Mouse (Mus musculus) layer of hippocampus, adult 18-20 months (tissue): ENCODE measurements around the gene Fign. TPM values are rescaled to one million over a fixed set of nuclear protein-coding genes. Genes with fewer than 3 reads are reported as not detected.
A peak's percentile ranks its signal among the peaks of the same experiment; 100 is the strongest.

ENCODE experiments used
- DNase-seq, 2 experiments: peaks; one replicate each; pipeline ENCODE4 v3.0.0; 2022; ENCODE audit warnings: low spot score in 2 of 2
- total RNA-seq, 2 experiments: library from RNA; stranded (reverse); gene quantifications; 2 replicates each; pipeline ENCODE4 v1.2.3; 2021

The Fign gene
- total RNA-seq, 2 experiments from 2014 or later = 1.6 to 1.8 TPM

DNA sequence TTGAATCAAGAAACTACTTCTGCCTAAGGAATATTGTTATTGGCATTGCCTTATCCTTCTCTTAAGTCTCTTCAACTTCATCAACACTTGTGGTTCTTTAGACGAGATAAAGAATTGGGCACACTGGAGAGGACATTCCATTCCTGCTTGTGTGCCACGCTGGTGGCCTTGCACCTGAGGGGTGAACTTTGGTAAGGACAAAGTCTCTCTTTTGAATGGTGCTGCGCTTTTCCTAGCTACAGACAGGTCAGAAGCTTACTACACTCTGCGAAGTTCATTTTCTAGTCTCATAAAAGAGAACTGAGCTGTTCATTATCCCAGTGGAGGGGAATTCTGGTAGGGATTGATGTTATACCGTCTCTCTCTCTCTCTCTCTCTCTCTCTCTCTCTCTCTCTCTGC, 38.4 kb downstream of the Fign start:
- no peak for DNase-seq

DNA sequence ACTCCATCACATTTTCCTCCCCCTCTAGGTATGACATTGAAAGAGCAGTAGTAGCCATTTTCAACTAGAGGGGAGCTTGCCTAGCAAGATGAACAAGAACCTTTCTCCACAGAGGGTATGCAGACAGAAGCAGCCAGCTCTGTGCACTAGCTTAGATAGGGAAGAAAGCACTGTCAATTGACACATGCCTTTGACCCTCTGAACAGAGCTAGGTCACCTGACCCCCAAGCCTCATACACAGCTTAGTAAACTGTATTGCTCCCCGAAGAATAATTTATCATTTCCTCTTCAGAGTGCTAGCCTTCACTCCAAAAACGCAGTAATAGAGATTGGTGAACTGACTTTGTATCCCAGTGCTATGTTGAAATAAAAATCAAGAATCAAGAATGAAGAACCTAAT, 49.7 kb downstream of the Fign start:
- DNase-seq = no peak

DNA sequence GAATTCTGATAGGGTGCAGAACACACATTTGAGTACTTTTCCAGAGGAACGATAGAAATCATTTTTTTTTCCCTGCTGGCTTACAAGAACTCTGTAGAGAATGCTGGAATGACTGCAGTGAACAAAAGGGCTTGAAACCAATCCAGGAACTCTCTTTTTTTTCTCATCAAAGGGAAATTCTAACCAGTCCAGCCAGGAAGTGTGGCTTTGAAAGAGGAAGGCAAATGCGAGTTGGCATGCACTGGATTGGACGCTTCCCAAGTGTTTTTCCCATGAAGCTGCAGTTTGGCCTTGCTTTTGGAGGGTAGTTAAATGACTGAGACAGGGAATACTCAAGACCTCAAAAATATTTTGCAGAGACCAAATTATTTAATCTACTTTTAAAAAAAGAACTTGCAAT, 54.7 kb downstream of the Fign start:
- peak; percentile 1 to 53 for DNase-seq

DNA sequence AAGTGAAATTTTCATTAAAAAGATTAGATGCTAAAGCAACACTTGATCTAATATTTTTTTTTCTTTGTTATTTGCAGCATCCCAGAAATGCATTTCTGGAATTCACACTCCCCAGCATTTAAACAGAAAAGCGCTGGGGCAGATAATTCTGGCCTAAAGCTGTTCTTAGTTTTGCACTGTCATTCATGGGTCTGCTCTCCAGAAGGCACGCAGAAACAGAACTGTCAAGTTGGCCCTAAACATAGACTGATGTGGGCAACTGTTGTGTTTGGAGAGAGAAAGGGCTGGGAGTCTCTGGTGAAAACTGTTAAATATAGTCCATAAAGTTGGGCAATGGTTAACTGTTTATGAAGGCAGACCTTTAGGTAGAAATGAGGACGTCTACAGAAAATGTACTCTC, 62.4 kb downstream of the Fign start:
- no peak for DNase-seq

DNA sequence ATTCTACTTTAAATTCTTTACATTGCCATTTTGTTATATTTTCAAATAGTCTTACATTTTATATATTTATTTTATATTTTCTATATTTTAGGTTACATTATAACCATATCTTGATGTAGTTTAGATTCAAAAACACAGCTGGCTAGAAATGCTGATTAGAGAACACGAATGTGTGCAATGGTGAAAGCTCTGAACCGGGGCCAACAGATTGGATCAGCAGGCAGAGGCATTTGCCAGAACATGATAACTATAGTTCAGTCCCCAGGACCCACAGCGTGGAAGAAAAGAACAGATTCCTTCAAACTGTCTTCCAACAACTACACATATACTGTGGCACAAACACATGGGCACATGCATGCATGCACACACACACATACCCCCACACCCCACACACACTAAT, 64.0 kb downstream of the Fign start:
- DNase-seq = no peak

DNA sequence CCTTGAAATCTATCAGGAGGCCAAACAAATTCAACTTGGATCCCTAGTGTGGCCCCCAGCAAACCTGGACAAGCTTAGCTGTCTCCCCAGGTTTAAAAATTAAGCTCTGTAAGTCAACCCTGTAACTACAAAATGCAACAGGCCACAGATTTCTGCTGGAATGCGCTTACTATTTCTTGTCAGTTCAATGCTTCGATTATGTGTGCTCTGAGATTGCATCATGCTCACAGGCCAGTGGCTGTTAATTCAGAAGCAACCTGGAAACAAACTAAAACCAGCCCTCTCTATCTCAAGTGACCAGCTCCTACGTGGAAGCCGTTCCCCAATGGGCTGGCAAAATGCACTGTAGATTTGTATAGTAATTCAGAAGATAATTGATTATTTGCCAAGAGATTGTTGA, 71.9 kb downstream of the Fign start:
- no peak for DNase-seq

DNA sequence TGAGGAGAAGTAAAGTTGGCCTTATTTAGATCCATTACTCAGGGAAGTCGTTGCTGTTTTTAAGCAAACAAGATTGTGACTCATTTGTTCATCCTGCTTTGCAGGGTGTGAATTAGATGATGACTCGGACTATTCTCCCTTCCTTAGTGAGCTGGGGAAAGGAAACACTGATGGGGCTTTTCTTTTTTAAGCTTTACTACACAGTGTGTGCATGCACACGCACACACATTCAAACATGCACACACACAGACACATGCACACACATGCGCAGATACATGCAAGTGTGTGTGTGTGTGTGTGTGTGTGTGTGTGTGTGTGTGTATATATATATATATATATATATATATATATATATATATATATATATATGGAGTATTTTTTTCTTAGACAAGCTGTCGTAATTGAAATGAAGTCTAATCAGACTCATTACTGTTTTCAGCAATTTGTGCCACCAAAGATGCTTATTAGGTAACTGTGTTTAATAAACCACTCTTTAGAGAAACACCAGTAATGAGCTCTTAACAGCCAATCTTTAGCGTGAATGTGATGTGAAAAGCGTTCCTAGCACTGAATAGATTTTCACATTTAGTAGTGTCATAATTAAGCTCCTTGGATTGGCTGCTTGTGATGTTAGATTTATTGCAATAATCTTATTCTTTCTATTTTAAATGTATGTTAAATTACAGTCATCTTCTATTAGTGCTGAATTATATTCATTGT, 103.4 kb downstream of the Fign start:
- no peak for DNase-seq

DNA sequence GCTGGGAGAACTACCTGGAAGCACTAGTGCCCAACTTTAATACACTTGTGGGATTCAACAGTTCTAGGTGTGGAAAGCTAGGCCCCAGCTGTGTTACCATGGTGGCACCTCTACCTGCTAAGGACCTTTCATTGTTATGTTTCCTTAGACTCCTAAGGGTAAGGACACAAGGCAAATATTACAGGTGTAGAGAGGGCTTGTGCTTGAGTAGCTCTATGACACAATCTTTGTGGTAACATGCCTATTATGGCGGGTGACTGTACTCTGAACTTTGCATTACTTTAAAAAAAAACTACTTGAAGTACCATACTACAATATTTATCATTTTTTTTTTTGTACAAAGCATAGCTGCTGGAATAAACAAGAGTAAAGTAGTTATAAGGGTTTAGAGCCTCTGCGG, 112.4 kb downstream of the Fign start:
- DNase-seq = no peak

DNA sequence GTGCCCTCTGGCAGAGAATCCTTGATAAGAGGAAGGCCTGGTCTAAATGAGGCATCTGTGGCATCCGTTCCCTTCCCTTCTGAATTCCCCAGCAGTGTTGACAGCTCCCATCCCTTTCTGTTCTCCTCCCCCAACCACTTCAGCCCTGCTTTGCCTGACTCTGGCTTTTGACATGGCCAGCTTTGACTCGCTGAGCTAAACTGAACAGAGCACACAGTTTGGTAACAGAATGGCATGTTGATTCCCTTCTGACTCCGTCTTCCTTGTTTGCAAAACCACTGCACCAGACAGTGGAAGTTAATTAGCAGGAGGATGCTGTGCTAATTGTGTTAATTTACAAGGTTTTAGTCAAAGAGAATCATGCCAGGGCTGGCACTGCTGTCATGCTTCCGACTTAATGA, 115.5 kb downstream of the Fign start:
- no peak for DNase-seq

DNA sequence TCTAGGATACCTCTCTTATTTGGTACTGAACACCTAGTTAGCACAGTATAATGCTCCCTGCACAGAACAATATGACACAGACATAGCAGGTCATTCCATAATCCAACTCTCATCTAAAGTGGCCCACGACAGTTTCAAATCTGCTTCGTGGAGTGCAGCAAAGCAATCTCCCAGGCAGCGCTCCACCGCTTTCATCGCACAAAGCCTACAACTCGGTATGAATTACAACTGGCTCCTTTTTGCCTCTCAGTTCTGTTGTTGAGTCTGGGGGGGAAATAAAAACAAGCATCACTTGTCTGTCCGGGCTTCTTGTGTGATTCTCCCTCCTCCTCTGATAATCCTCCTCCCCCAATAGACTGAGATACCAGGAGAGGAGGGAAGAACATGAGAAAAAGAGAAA, 116.4 kb downstream of the Fign start:
- no peak for DNase-seq

DNA sequence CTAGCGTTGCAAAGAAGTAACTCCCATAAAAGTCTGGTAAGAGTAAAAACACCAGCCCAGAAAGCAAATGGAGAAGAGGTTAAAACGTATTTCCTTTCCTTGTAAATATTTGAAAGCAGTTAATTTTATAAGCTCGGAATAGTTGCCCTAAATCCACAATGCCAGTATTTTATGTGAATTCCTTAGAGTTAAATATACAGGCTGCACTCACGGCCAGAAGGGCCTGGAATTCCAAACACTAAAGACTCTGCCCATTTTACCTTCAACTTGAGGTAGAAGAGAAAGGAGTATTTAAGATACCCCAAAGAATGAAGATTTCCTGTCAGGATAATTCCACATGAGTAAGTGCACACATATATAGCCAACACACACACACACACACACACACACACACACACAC, 128.2 kb downstream of the Fign start:
- DNase-seq = no peak

DNA sequence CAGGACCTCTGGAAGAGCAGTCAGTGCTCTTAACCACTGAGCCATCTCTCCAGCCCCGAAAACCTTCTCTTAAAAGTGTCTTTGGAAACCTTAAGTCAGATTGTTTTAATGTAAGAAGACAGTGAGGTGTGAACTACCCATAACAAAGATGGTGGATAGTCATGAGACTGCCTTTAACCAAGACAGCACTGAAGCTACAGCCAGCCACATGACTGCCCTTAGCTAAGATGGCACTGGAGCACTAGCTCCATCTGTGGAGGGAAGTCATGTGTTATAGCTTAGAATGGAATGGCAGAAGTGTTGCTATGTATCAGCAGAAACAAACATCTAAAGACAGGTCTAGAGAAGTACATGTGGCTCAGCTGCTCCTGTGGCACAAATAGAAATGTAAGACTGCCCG, 166.8 kb downstream of the Fign start:
- no peak for DNase-seq

DNA sequence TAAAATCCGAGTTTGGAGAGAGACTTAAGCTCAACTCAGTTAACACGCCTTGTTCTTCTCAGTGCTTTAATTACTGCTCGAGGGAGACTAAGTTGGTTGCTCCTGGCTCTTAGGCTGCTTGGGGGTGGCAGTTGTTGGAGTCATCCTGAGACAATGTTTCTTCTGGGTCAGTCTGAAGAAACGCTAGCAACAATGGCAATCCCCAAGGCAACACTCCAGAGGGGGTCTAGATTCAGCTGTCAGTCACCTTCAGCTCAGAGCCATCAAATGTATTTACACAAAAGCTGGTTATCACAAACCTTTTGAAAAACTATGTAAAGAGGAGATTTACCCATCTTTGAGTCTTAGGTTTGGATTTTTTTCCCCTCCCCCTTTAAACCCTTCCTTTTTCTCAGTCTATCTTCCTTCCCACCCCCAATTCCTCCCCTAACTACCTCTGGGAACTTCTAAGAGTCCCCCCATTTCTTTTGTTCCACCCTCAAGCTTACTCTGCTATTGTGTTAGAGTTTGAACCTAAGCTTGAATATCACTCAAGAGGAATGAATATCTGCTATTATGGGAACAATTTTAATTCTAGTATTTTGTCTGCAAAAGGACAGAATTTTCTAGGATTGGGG, 171.2 kb downstream of the Fign start:
- no peak for DNase-seq

DNA sequence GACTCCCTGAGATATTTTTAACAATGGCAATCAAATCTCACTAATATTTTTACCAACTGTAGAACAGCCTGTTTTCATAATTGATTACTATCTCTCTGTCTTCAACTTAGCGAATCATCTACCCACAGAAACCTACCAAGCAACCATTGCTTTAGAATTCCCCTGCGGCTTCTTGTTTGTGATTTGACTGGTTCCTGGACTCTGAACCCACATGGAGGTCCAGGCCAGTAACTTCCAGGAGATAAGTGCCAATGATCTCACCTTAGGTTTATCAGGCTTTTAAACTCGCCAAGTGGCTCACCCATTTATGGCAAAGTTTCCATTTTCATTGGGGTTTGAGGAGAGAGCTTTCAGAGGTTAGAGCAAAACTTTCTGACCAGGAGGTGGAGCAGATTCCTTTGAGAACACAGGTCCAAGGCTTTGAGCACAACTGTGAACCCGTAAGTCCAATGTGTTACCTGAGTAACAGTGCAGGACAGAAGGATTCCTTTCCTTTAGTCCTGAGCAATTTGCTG, 172.1 kb downstream of the Fign start:
- DNase-seq = no peak
